Mouse (Mus musculus) NIH3T3 (cell line): ENCODE results near the gene Gm2000.
"Not testable (repeated sequence)": the region's sequence is repeated elsewhere in the genome, so short reads cannot be mapped to it uniquely, and the experiment has no call there.

ENCODE experiments used
- DNase-seq: peaks from one replicate; pipeline ENCODE4 v3.0.0-alpha.2; 2012; ENCODE audit warnings: low read depth

Gm2000 gene

DNA sequence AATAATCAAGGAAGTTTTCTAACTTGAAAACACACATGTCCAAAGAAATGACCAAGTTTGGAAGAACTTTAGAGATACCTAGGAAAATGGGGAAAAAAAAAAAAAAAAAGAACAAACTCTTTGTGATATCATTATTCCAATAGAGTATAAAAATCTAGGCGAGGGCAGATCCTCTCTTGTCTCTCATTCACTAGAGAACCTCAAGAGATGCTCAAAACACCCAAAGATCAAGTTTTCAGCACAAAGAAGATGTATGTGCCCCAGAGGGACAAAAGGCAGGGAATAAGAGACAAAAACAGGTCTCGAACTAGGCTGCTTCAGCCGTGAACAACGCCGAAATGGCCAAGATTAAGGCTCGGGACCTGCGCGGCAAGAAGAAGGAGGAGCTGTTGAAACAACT lies at the start of gene Gm2000:
Gene Gm2000 (plus strand): TSS at position 301 of the 400 bp plus-strand sequence.
- no peak for DNase-seq

DNA sequence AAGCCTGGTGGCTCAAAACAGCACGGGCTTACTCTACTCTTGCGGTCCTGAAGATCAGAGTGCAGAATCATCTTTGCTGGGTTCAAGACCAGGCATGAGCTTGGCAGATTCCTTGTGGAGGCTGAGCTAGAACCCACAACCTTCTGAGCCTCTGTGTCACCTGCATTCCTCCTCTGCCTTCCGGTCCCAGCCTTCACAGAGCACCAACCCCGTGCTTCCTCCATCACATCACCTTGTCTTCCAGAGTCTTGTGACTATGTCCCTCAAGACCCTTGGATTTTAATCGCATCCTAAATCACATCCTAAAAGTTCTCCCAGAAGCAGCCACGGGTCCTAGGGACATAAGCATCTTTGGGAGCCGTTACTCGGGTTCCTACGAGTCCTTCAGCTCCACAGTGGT lies 42.7 kb upstream of the Gm2000 start:
- no peak for DNase-seq

DNA sequence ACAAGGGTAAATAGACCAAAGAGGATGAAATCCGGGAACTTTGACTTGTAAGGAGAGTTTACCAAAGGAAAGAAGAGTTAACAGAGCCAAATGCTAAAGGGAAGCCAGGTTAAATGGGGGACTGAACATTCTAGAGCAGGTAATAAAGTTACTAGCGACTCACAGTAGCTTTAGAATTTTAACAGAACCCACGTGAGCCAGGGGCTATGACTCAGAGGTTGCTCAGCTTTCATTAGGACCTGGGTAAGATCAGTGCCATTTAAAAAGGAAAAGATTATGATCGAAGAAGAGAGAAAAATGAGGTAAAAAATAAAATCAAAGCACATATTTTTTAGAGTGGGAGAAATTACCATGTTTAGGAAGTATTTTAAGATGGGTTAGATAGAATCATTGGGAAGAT lies 25.0 kb upstream of the Gm2000 start:
- peak; percentile 78 for DNase-seq

DNA sequence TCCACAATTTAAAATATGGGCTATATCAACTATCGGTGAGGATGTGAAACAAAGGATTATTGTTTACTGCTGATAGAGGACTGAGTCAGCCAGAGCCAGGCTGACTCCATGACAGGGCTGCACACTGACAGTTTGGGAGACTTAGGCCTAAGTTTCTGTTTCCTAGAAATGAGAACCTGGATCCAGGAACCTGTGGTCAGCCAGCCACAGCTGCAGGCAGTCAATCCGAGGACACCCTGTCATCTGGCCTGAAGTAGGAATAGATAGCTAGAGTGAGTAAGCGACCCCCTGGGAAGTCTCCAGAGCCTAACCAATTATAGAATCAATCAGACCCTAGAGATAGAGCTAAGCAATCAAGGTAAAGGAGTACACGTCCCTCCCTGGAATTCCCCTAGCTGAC lies 21.4 kb upstream of the Gm2000 start:
- DNase-seq = peak; percentile 74

DNA sequence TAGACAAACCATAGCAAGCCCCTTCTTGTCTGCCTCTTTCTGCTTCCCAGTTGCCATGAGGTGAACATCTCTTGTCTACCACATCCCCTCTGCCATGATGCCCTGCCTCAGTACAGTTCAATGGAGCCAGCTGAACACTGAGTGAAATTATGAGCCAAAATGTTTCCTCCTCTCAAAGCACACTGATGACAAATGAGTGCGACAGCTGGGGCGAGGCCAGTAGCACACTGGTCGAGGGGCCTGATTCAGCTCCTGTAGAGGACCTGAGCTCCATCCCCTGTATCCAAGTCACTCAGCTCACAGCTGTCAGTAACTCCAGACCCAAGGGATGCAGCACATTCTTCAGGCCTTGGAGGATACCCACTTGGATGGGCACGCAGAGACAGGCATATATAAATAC lies 20.2 kb upstream of the Gm2000 start:
- no peak for DNase-seq

DNA sequence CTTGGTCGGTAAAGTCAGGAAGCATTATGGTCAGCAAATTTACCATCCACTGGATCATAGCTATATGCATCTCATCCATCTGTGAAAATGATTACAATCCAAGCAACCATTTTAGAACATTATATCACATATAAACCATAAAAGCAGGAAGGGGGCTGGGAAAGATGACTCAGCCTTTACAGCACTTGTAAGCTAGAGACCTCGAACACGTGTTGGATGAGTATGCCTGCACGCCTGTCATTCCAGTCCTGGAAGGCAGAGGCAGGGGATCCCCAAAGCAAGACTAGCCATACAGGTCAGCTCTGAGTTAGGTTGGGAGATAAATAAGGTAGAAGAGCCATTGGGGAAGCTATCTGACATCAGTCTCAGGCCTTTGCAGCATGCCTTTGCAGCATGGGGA lies 16.8 kb upstream of the Gm2000 start:
- peak; percentile 56 for DNase-seq

DNA sequence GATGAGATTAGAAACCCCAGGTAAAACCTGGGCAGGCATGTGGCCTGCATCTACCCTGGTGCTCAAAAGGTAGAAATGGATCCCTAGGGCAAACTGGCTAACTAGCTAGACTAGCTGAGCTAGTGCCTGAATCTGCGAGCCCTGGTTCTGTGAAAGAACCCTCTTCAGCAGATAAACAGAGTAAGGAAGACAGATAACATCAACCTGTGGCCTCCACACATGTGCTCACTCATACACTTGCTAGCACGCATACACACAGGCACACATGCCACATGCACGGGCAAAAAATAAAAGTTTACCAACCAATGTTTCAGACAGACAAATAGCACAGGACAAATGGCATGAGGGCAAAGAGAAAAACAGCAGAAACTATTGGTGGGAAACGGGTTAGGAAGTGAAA lies 15.4 kb upstream of the Gm2000 start:
- DNase-seq = no peak

DNA sequence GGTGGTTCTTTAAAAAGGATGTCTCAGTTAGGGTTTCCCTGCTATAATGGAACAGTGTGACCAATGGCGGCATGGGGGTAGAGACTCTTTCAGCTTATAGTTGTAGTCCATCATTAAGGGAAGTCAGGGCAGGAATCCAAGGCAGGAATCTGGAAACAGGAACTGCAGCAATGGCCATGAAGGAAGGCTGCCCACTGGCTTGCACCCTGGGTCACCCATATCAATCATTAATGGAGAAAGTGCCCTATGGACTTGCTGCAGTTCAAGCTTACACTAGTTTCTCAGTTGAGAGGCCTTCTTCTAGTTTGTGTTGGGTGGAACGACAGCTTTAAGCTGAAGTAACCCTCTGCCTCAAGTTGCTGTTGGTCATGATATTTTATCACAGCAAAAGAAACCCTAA lies 13.4 kb upstream of the Gm2000 start:
- DNase-seq = no peak

DNA sequence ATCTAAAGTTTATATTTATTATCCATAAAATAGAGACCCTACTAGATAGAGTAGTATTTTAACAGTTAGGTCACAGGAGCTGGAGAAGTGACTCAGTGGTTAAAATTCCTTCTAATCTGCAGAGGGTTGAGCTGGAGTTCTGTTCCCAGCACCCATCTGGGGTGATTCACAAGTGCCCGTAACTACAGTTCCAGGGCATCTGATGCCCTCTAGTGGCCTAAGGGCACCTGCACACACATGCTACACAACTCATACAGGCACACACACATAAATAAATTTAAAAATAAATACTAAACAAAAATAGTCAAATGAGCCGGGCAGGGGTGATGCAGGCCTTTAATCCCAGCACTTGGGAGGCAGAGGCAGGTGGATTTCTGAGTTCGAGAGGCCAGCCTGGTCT lies 15.4 kb downstream of the Gm2000 start:
- no peak for DNase-seq

DNA sequence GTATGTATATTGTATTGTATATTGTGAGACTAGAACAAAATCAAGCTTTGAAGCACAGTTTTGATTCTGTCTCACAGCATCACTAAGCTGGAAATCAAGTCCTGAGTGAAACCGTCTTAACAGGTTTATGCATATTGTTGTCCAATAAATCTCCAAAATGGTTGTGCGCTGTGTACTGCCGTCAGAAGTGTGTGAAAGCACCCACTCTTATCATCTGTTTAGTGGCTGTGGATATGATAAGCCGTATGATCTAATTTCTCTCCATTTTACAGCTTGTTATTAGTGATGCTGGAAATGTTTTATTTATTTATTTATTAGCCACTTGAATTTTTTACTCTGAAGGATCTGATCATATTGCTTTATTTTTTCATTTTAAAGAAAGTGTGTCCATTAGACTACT lies 20.4 kb downstream of the Gm2000 start:
- no peak for DNase-seq

DNA sequence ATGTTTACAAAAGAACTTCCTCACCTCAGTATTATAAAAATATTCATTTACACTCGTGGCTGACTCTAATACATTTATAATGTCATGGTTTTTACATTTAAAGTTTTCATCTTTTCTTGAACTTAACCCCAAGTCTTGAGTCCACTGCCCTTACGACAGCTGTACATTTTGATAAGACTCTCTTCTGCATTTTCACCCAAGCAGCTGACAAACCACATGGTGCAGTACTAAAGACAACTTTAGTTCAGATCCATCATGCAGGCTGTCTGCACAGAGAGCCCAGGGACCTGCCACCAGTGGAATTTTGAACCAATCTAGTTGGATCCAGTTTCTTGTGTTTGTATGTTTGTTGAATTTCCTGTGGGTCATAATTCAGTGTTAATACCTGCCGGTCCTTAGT lies 21.0 kb downstream of the Gm2000 start:
- DNase-seq = no peak

DNA sequence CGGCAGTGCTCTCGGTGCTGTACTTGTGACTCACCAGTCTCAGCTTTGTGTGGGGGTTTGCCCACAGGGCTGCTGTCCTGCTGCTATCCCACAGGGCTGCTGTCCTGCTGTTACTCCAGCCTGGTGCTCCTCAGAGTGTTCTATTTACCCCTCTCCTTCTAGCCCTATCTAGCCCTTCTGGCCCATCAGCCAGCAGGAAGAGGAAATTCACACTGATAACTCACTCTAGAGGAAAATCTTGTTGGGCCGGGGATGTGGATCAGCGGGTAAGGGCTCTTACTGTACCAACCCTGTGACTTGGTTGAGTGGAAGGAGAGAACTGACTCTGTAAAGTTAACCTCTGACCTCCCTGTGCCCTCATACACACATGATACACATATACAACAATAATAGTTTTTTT lies 27.3 kb downstream of the Gm2000 start:
- DNase-seq = no peak

DNA sequence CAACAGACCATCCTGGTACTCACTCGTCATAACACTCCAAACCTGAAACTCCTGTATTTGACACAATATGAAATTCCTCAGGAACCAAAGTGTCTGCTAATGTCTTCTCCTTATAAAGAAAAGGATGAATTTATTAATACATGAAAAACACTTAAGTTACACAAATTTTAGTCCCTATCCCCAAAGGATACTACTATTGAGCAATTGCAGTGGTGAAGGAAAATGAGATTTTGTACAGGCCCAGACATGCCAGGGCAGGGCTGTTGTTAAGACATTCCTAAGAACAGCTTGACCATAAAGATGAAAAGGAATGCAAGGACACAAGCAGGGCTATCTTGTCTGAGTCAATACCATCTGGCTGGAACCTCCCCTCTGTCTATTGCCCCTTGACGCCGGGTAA lies 34.3 kb downstream of the Gm2000 start:
- DNase-seq = not testable (repeated sequence)

DNA sequence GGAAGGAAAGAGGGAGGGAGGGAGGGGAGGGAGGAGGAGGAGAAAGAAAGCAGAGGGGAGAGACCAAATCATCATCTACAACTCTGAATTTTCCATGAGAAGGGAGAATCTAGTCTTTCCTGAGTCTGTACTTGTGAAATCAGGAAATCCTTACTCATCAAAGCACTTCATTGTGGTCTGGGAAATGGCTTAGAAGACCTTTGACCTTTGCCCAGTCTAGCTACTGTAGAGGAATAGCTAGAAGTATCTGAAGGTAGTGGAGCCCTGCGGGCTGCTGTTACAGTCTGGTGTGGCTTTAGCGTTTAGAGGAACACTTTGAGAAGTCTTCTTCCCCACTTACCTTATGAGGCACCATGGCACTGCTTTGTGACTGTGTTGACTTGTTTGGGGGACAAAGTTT lies 36.7 kb downstream of the Gm2000 start:
- peak; percentile 22 for DNase-seq

DNA sequence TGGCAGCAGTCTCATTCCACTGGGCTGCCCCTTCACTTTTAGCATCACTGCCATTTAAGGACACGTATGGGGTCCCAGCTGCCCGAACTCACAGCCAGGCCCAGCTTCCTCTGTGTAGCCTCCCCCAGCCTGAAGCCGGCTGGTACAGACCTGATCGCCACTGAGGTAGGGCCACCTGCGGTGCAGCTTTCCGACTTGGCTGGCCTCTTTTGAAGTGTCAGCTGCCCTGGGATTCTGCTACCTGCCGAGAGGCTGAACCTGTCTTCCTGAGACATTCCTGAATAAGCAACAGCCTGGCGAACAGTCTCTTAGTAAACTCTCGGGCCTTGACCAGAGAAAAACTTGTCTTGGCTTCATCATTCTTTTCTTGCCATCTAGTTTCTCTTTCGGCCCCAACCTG lies 37.4 kb downstream of the Gm2000 start:
- DNase-seq = no peak

DNA sequence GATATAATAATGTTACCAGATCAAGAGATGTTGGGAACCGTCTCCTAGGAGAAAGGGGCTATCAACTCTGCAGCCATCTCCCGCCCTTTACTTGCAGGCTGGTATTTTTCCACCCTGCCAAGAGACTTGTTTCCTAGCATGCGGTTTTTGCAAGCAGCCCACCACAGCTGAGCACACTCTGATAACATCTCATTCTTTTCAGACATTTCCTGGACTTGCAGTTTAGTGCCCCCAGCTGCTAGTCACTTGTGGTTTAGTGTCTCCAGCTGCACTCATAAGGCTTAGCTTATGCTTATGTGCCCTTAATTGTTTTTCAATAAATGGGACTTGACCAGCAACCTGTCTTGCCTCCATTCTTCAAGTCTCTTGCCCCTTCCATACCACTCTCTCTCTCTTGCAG lies 42.2 kb downstream of the Gm2000 start:
- DNase-seq = no peak

DNA sequence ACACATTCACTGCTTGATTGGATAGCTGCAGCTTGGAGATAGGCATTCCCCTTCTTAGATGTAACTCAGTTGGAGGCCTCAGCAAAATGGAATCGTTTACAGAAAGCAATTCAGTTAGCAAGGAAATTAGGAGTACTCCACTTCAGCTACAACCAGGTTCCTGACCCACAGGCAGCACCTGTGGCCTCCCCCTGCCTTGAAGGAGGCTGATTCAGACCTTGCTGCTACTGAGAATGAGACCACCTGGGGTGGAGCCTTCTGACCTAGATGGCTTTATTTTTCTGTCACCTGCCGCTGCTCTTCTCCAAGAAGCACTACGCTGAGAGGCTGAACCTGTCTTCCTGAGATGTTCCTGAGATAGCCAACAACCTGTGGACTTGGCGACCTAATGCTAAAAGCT lies 42.7 kb downstream of the Gm2000 start:
- no peak for DNase-seq
